Mouse (Mus musculus): ENCODE measurements at regions not wholly inside any gene's neighbourhood (a gene's known extent, or its start where the extent isn't known, plus 50 kb on each side); places are given as distances from the start of the nearest gene placed in this dataset.
A peak's percentile ranks its signal among the peaks of the same experiment; 100 is the strongest.

- Histone ChIP-seq H3K9ac (no peak overlapping the region), H3K36me3 (no peaks in the 10 kb centered on the region), H3K4me1 (replicated peaks) (peaks cover 14% of the 10 kb centered on the region), H3K4me3 (no peak overlapping the region), H3K4me2 (peak overlapping the region; percentile 11; the same call in 1 of the 2 replicates), H3K27ac (peak overlapping the region; percentile 77), H3K27me3 (no peaks in the 10 kb centered on the region), H3K9me3 (no peaks in the 10 kb centered on the region)
- ATAC-seq (ENCODE audit: low FRiP score), result peak; percentile 52; the same call in 1 of the 2 replicates
- 40% methylated on average over 19 of the region's 19 CpGs for WGBS
These were observed 52.3 kb upstream of the Atrnl1 start for GRCm38 (mm10) chr19:57558420-57558967.

- no peak overlapping the region for H3K9ac ChIP-seq
- no peak overlapping the region for H3K4me3 ChIP-seq
- no peak overlapping the region for H3K27ac ChIP-seq
- no peaks in the 10 kb centered on the region for H3K27me3 ChIP-seq
- no peak for ATAC-seq (ENCODE audit: low FRiP score)
- H3K9me3 ChIP-seq, result no peaks in the 10 kb centered on the region
- no peaks in the 10 kb centered on the region for H3K36me3 ChIP-seq
- 48% methylated on average over 3 of the region's 3 CpGs for WGBS
- no peak overlapping the region for H3K4me2 ChIP-seq
- H3K4me1 ChIP-seq (replicated peaks), result peaks cover 11% of the 10 kb centered on the region
These were observed 50.1 kb upstream of the Atrnl1 start for GRCm38 (mm10) chr19:57560757-57561156.

All from hindbrain, embryonic 13.5 days (tissue).